Mouse (Mus musculus): ENCODE data around the gene Tmem80. TPM values are rescaled to one million over a fixed set of nuclear protein-coding genes. Genes with fewer than 3 reads are reported as not detected.

Tmem80 gene
- total and polyA plus RNA-seq, 2 experiments from 2014 or later = 36.4 to 42.0 TPM

GRCm38 (mm10) chr7:141340476-141340875 lies 12.9 kb downstream of the Tmem80 start:
- no peaks in the 10 kb centered on the region for H3K9me3 ChIP-seq (ENCODE audit: low read length)
- ATAC-seq (no peak), DNase-seq (ENCODE audit: low spot score) (no peak)
- H3K27me3 ChIP-seq (ENCODE audit: insufficient read depth, low read length) = no peaks in the 10 kb centered on the region
- 0 out of 2 replicates have a peak, but pooled peaks cover 3% of the 10 kb centered on the region for H3K4me1 ChIP-seq (ENCODE audit: insufficient read depth, low read length)
- H3K36me3 ChIP-seq (ENCODE audit: insufficient read depth, low read length) = no peaks in the 10 kb centered on the region
- H3K4me2 ChIP-seq (ENCODE audit: low read depth, low read length) = no peak overlapping the region
- H3K4me3 ChIP-seq (ENCODE audit: low read length) = no peak overlapping the region
- no peak overlapping the region for H3K9ac ChIP-seq (replicated peaks; ENCODE audit: low read length)
- H3K27ac ChIP-seq = no peak overlapping the region
- no peak for TF ChIP-seq CTCF (IDR thresholded peaks at IDR 0.05; ENCODE audit: low read depth)
- 83% methylated on average over 6 of the region's 6 CpGs for WGBS

GRCm38 (mm10) chr7:141341689-141342226 lies 14.2 kb downstream of the Tmem80 start:
- TF ChIP-seq CTCF (IDR thresholded peaks at IDR 0.05; ENCODE audit: low read depth) = no peak
- H3K4me2 ChIP-seq (ENCODE audit: low read depth, low read length) = no peak overlapping the region
- H3K9ac ChIP-seq (replicated peaks; ENCODE audit: low read length) = no peak overlapping the region
- H3K36me3 ChIP-seq (ENCODE audit: insufficient read depth, low read length) = no peaks in the 10 kb centered on the region
- H3K27me3 ChIP-seq (ENCODE audit: insufficient read depth, low read length) = no peaks in the 10 kb centered on the region
- ATAC-seq (no peak), DNase-seq (ENCODE audit: low spot score) (no peak)
- H3K4me3 ChIP-seq (ENCODE audit: low read length) = no peak overlapping the region
- H3K9me3 ChIP-seq (ENCODE audit: low read length) = no peaks in the 10 kb centered on the region
- H3K4me1 ChIP-seq (ENCODE audit: insufficient read depth, low read length) = 0 out of 2 replicates have a peak, but pooled peaks cover 3% of the 10 kb centered on the region
- WGBS = 81% methylated on average over 10 of the region's 10 CpGs
- no peak overlapping the region for H3K27ac ChIP-seq

- ATAC-seq (no peak), DNase-seq (ENCODE audit: low spot score) (no peak)
- no peak for TF ChIP-seq CTCF (IDR thresholded peaks at IDR 0.05; ENCODE audit: low read depth)
- no peak overlapping the region for H3K4me3 ChIP-seq (ENCODE audit: low read length)
- H3K36me3 ChIP-seq (ENCODE audit: insufficient read depth, low read length) = no peaks in the 10 kb centered on the region
- no peaks in the 10 kb centered on the region for H3K27me3 ChIP-seq (ENCODE audit: insufficient read depth, low read length)
- H3K27ac ChIP-seq = no peak overlapping the region
- no peaks in the 10 kb centered on the region for H3K9me3 ChIP-seq (ENCODE audit: low read length)
- no peak overlapping the region for H3K4me2 ChIP-seq (ENCODE audit: low read depth, low read length)
- H3K4me1 ChIP-seq (ENCODE audit: insufficient read depth, low read length) = 0 out of 2 replicates have a peak, but pooled peaks cover 3% of the 10 kb centered on the region
- 47% methylated on average over 2 of the region's 2 CpGs for WGBS
- H3K9ac ChIP-seq (replicated peaks; ENCODE audit: low read length) = no peak overlapping the region
Measured at GRCm38 (mm10) chr7:141343230-141343629, 15.7 kb downstream of the Tmem80 start.

- Histone ChIP-seq H3K36me3 (ENCODE audit: insufficient read depth, low read length) (no peaks in the 10 kb centered on the region), H3K9me3 (ENCODE audit: low read length) (no peaks in the 10 kb centered on the region), H3K4me1 (ENCODE audit: insufficient read depth, low read length) (no peaks in the 10 kb centered on the region), H3K27me3 (ENCODE audit: insufficient read depth, low read length) (no peaks in the 10 kb centered on the region), H3K4me2 (ENCODE audit: low read depth, low read length) (no peak overlapping the region), H3K9ac (replicated peaks; ENCODE audit: low read length) (no peak overlapping the region), H3K27ac (no peak overlapping the region), H3K4me3 (ENCODE audit: low read length) (no peak overlapping the region)
- ATAC-seq (no peak), DNase-seq (ENCODE audit: low spot score) (no peak)
- no peak for TF ChIP-seq CTCF (IDR thresholded peaks at IDR 0.05; ENCODE audit: low read depth)
- 76% methylated on average over 7 of the region's 7 CpGs for WGBS
Measured at GRCm38 (mm10) chr7:141343696-141344095, 16.2 kb downstream of the Tmem80 start.

- H3K4me3 ChIP-seq (ENCODE audit: low read length) = no peak overlapping the region
- no peaks in the 10 kb centered on the region for H3K9me3 ChIP-seq (ENCODE audit: low read length)
- H3K4me2 ChIP-seq (ENCODE audit: low read depth, low read length) = no peak overlapping the region
- DNase-seq (ENCODE audit: low spot score) = no peak
- no peak for TF ChIP-seq CTCF (IDR thresholded peaks at IDR 0.05; ENCODE audit: low read depth)
- no peaks in the 10 kb centered on the region for H3K27me3 ChIP-seq (ENCODE audit: insufficient read depth, low read length)
- no peak for ATAC-seq
- 92% methylated on average over 5 of the region's 5 CpGs for WGBS
- H3K36me3 ChIP-seq (ENCODE audit: insufficient read depth, low read length) = no peaks in the 10 kb centered on the region
- no peak overlapping the region for H3K9ac ChIP-seq (replicated peaks; ENCODE audit: low read length)
- H3K4me1 ChIP-seq (ENCODE audit: insufficient read depth, low read length) = no peaks in the 10 kb centered on the region
- H3K27ac ChIP-seq = no peak overlapping the region
Measured at GRCm38 (mm10) chr7:141344787-141345186, 17.2 kb downstream of the Tmem80 start.

GRCm38 (mm10) chr7:141351061-141351460 lies 23.5 kb downstream of the Tmem80 start:
- no peak for DNase-seq (ENCODE audit: low spot score)
- no peaks in the 10 kb centered on the region for H3K9me3 ChIP-seq (ENCODE audit: low read length)
- no peaks in the 10 kb centered on the region for H3K27me3 ChIP-seq (ENCODE audit: insufficient read depth, low read length)
- WGBS = 82% methylated on average over 6 of the region's 6 CpGs
- no peak overlapping the region for H3K27ac ChIP-seq
- no peak overlapping the region for H3K4me3 ChIP-seq (ENCODE audit: low read length)
- no peak overlapping the region for H3K9ac ChIP-seq (replicated peaks; ENCODE audit: low read length)
- peaks cover 13% of the 10 kb centered on the region for H3K4me1 ChIP-seq (ENCODE audit: insufficient read depth, low read length)
- no peak for TF ChIP-seq CTCF (IDR thresholded peaks at IDR 0.05; ENCODE audit: low read depth)
- no peak for ATAC-seq
- no peak overlapping the region for H3K4me2 ChIP-seq (ENCODE audit: low read depth, low read length)
- H3K36me3 ChIP-seq (ENCODE audit: insufficient read depth, low read length) = no peaks in the 10 kb centered on the region

GRCm38 (mm10) chr7:141355051-141355450 lies 27.5 kb downstream of the Tmem80 start:
- Histone ChIP-seq H3K4me1 (ENCODE audit: insufficient read depth, low read length) (peaks cover 13% of the 10 kb centered on the region), H3K36me3 (ENCODE audit: insufficient read depth, low read length) (no peaks in the 10 kb centered on the region), H3K4me3 (ENCODE audit: low read length) (no peak overlapping the region), H3K9ac (replicated peaks; ENCODE audit: low read length) (no peak overlapping the region), H3K27me3 (ENCODE audit: insufficient read depth, low read length) (no peaks in the 10 kb centered on the region), H3K9me3 (ENCODE audit: low read length) (no peaks in the 10 kb centered on the region), H3K4me2 (ENCODE audit: low read depth, low read length) (no peak overlapping the region), H3K27ac (peak overlapping the region; percentile 16; the same call in 1 of the 2 replicates)
- peak; percentile 80 for ATAC-seq
- DNase-seq (ENCODE audit: low spot score) = peak; percentile 69
- no peak for TF ChIP-seq CTCF (IDR thresholded peaks at IDR 0.05; ENCODE audit: low read depth)
- 52% methylated on average over 8 of the region's 8 CpGs for WGBS
